Mouse (Mus musculus): ENCODE results near the gene Glyr1. TPM values are rescaled to one million over a fixed set of nuclear protein-coding genes. Genes with fewer than 3 reads are reported as not detected.

Glyr1 gene
- polyA plus RNA-seq, 2 experiments from 2014 or later = 79.0 to 130 TPM

Other genes with a start within 250 kb of the Glyr1 start
- gene 4930562C15Rik, start 214.4 kb downstream of the Glyr1 start, polyA plus RNA-seq (2017; shearing (Covaris generic)) = 1 to 10 TPM in 1 of 2 experiments, under 1 TPM in 1; 0.68 to 1.3 TPM
- gene Ubald1, start 169.5 kb downstream of the Glyr1 start, polyA plus RNA-seq (2017; shearing (Covaris generic)) = 10 to 100 TPM; 19.3 to 21.6 TPM
- 10 to 100 TPM; 35.2 to 58.5 TPM for gene Mgrn1, start 163.6 kb downstream of the Glyr1 start, polyA plus RNA-seq (2017; shearing (Covaris generic))
- gene Nudt16l1, start 111.1 kb downstream of the Glyr1 start, polyA plus RNA-seq (2017; shearing (Covaris generic)) = 100 to 1,000 TPM in 1 of 2 experiments, 10 to 100 TPM in 1; 92.1 to 106 TPM
- gene Anks3, start 85.7 kb downstream of the Glyr1 start, polyA plus RNA-seq (2017; shearing (Covaris generic)) = 10 to 100 TPM; 41.4 to 64.3 TPM
- not detected for gene Sept12, start 52.0 kb downstream of the Glyr1 start, polyA plus RNA-seq (2017; shearing (Covaris generic))
- gene Smim22, start 42.6 kb downstream of the Glyr1 start, polyA plus RNA-seq (2017; shearing (Covaris generic)) = not detected
- 10 to 100 TPM; 19.8 to 35.0 TPM for gene Rogdi, start 36.3 kb downstream of the Glyr1 start, polyA plus RNA-seq (2017; shearing (Covaris generic))
- gene Ubn1, start 194 bp upstream of the Glyr1 start, polyA plus RNA-seq (2017; shearing (Covaris generic)) = 10 to 100 TPM; 36.8 to 48.4 TPM
- under 1 TPM; 0.11 to 0.23 TPM for gene Ppl, start 82.6 kb upstream of the Glyr1 start, polyA plus RNA-seq (2017; shearing (Covaris generic))
- not detected for gene Sec14l5, start 97.2 kb upstream of the Glyr1 start, polyA plus RNA-seq (2017; shearing (Covaris generic))
- 10 to 100 TPM; 15.5 to 21.6 TPM for gene Nagpa, start 154.1 kb upstream of the Glyr1 start, polyA plus RNA-seq (2017; shearing (Covaris generic))
- not detected for gene AU021092, start 172.4 kb upstream of the Glyr1 start, polyA plus RNA-seq (2017; shearing (Covaris generic))
- gene Alg1, start 183.8 kb upstream of the Glyr1 start, polyA plus RNA-seq (2017; shearing (Covaris generic)) = 10 to 100 TPM; 22.1 to 31.7 TPM
- 10 to 100 TPM; 49.3 to 58.5 TPM for gene Eef2kmt, start 206.1 kb upstream of the Glyr1 start, polyA plus RNA-seq (2017; shearing (Covaris generic))

All from CD4-positive, CD25-positive, alpha-beta regulatory T cell, adult 4 months (primary cell).